Mouse (Mus musculus): Measurements from ENCODE around the gene Hspa12a.

GRCm38 (mm10) chr19:58833639-58834180, 109.7 kb downstream of the Hspa12a start:
- TF ChIP-seq HCFC1 (IDR thresholded peaks at IDR 0.05; ENCODE audit: borderline replicate concordance, insufficient read depth, low read length) (no peak), ZNF384 (IDR thresholded peaks at IDR 0.05; ENCODE audit: low read depth, low read length) (no peak), MAFK (IDR thresholded peaks at IDR 0.05; ENCODE audit: insufficient read depth, low read depth, low read length) (no peak), ZC3H11A (IDR thresholded peaks at IDR 0.05; ENCODE audit: borderline replicate concordance, low read depth, low read length) (no peak)
